Comparison of ENCODE assay signal across 15 mouse cellular contexts in the genomic region with DNA sequence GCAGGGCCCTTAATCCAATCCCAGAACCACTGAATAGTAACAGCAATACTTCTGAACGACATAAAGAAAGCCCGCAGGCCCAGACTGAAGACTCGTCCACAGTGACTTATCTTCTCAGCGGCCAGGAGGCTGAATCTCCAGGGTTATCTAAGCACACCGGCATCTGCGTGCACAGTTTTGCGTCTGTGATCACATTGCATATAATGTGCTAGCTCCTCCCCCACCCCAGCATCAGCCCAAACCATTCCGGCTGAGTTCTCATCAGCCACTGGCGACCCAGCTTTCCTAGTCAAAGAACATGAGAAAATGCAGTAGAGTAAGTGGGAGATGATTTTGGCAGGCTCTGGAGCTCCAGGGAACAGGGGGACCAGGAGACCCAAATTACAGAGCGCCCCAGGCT. TPM values are rescaled to one million over a fixed set of nuclear protein-coding genes. Genes with fewer than 3 reads are reported as not detected.
A peak's percentile ranks its signal among the peaks of the same experiment; 100 is the strongest.
DNase-seq lines count a peak whose midpoint lies in the region; ATAC-seq and TF ChIP-seq lines count a peak whose summit lies in the region.
"Had no signal": no experiment of that assay in that cellular context is flagged by ENCODE, and none has a peak within 500 bp of the region (broad histone marks: within the 10 kb centered on the region; RNA-seq: fewer than 3 reads in every experiment).

No protein-coding gene starts in this region.

- 0 out of 2 replicates have a peak overlapping the region, but pooled peaks have one; percentile 10 for H3K9ac ChIP-seq in forebrain, embryonic 16.5 days (replicated peaks; ENCODE audit: low read depth, low read length)
- H3K9ac ChIP-seq in forebrain, embryonic 13.5 days: no peak overlapping the region
- H3K9ac ChIP-seq in midbrain, embryonic 12.5 days (replicated peaks): no peak overlapping the region
- no peak overlapping the region for H3K9ac ChIP-seq in midbrain, embryonic 11.5 days (ENCODE audit: low read length)
- no peak overlapping the region for H3K9ac ChIP-seq in hindbrain, postnatal 0 days (replicated peaks; ENCODE audit: low read length)
- H3K9ac ChIP-seq in stomach, embryonic 15.5 days: no peak overlapping the region

- H3K4me2 ChIP-seq in forebrain, embryonic 16.5 days (ENCODE audit: low read length): no peak overlapping the region
- H3K4me2 ChIP-seq in forebrain, embryonic 13.5 days: no peak overlapping the region
- H3K4me2 ChIP-seq in midbrain, embryonic 12.5 days (replicated peaks): no peak overlapping the region
- H3K4me2 ChIP-seq in midbrain, embryonic 11.5 days: no peak overlapping the region
- H3K4me2 ChIP-seq in hindbrain, postnatal 0 days (ENCODE audit: low read depth, low read length): no peak overlapping the region
- no peak overlapping the region for H3K4me2 ChIP-seq in stomach, embryonic 15.5 days

- H3K4me3 ChIP-seq in forebrain, embryonic 16.5 days (replicated peaks; ENCODE audit: low read length): no peak overlapping the region
- no peak overlapping the region for H3K4me3 ChIP-seq in forebrain, embryonic 13.5 days
- no peak overlapping the region for H3K4me3 ChIP-seq in midbrain, embryonic 12.5 days
- H3K4me3 ChIP-seq in midbrain, embryonic 11.5 days (ENCODE audit: low read depth, low read length): no peak overlapping the region
- no peak overlapping the region for H3K4me3 ChIP-seq in hindbrain, postnatal 0 days (ENCODE audit: low read length)
- H3K4me3 ChIP-seq in stomach, embryonic 15.5 days (replicated peaks): no peak overlapping the region
- no peak overlapping the region for H3K4me3 ChIP-seq in left cerebral cortex, adult 2 months
- H3K4me3 ChIP-seq: megakaryocyte, embryonic 14.5 days had no signal

- no peak overlapping the region for H3K27ac ChIP-seq in forebrain, embryonic 16.5 days (ENCODE audit: low read length)
- no peak overlapping the region for H3K27ac ChIP-seq in forebrain, embryonic 13.5 days
- 0 out of 2 replicates have a peak overlapping the region, but pooled peaks have one; percentile 25 for H3K27ac ChIP-seq in midbrain, embryonic 12.5 days (replicated peaks)
- H3K27ac ChIP-seq in midbrain, embryonic 11.5 days (ENCODE audit: low read depth, low read length): no peak overlapping the region
- H3K27ac ChIP-seq in hindbrain, postnatal 0 days: peak overlapping the region; percentile 36; the same call in 1 of the 2 replicates
- H3K27ac ChIP-seq in stomach, embryonic 15.5 days: peak overlapping the region; percentile 79; the same call in 1 of the 2 replicates
- H3K27ac ChIP-seq in left cerebral cortex, adult 2 months: no peak overlapping the region; the same call in 1 of the 2 replicates

- ATAC-seq in forebrain, embryonic 16.5 days: no peak
- no peak for ATAC-seq in forebrain, embryonic 13.5 days
- ATAC-seq in midbrain, embryonic 12.5 days (ENCODE audit: low FRiP score, low read depth): no peak
- no peak for ATAC-seq in midbrain, embryonic 11.5 days (ENCODE audit: low FRiP score)
- no peak for ATAC-seq in hindbrain, postnatal 0 days
- ATAC-seq in stomach, embryonic 15.5 days (ENCODE audit: insufficient read depth, low FRiP score, low read depth): no peak
- ATAC-seq: intestine, embryonic 16.5 days had no signal

- no peak for TF ChIP-seq CTCF in hindbrain, postnatal 0 days (IDR thresholded peaks at IDR 0.05; ENCODE audit: low read depth)
- TF ChIP-seq CTCF in left cerebral cortex, adult 2 months (IDR thresholded peaks at IDR 0.05): no peak

- H3K4me1 ChIP-seq in forebrain, embryonic 16.5 days (replicated peaks; ENCODE audit: control insufficient read depth, insufficient read depth, low read length): peaks cover 53% of the 10 kb centered on the region
- H3K4me1 ChIP-seq in forebrain, embryonic 13.5 days: peaks cover 78% of the 10 kb centered on the region
- peaks cover 86% of the 10 kb centered on the region for H3K4me1 ChIP-seq in midbrain, embryonic 12.5 days
- H3K4me1 ChIP-seq in midbrain, embryonic 11.5 days (ENCODE audit: control insufficient read depth, insufficient read depth, low read length): peaks cover 76% of the 10 kb centered on the region
- peaks cover 40% of the 10 kb centered on the region for H3K4me1 ChIP-seq in hindbrain, postnatal 0 days (ENCODE audit: insufficient read depth, low read length)
- peaks cover 87% of the 10 kb centered on the region for H3K4me1 ChIP-seq in stomach, embryonic 15.5 days

- no peaks in the 10 kb centered on the region for H3K9me3 ChIP-seq in forebrain, embryonic 16.5 days (ENCODE audit: control insufficient read depth, low read length)
- no peaks in the 10 kb centered on the region for H3K9me3 ChIP-seq in forebrain, embryonic 13.5 days (replicated peaks)
- H3K9me3 ChIP-seq in midbrain, embryonic 12.5 days: no peaks in the 10 kb centered on the region
- H3K9me3 ChIP-seq in midbrain, embryonic 11.5 days (ENCODE audit: control insufficient read depth, low read length): no peaks in the 10 kb centered on the region
- H3K9me3 ChIP-seq in hindbrain, postnatal 0 days (ENCODE audit: low read length): no peaks in the 10 kb centered on the region
- H3K9me3 ChIP-seq in stomach, embryonic 15.5 days: no peaks in the 10 kb centered on the region

- WGBS in forebrain, embryonic 16.5 days: 80% methylated on average over 10 of the region's 10 CpGs
- WGBS in forebrain, embryonic 13.5 days: 75% methylated on average over 10 of the region's 10 CpGs
- 60% methylated on average over 10 of the region's 10 CpGs for WGBS in midbrain, embryonic 12.5 days
- WGBS in midbrain, embryonic 11.5 days: 75% methylated on average over 10 of the region's 10 CpGs
- 64% methylated on average over 10 of the region's 10 CpGs for WGBS in hindbrain, postnatal 0 days
- 71% methylated on average over 10 of the region's 10 CpGs for WGBS in stomach, embryonic 15.5 days

- intact Hi-C loops in left cerebral cortex, adult 2 months (cut with DNase I): no loop called here

- no peaks in the 10 kb centered on the region for H3K36me3 ChIP-seq in forebrain, embryonic 16.5 days (ENCODE audit: control insufficient read depth, insufficient read depth)
- H3K36me3 ChIP-seq in forebrain, embryonic 13.5 days (ENCODE audit: poor library complexity, severe bottlenecking): peaks cover 5% of the 10 kb centered on the region; the same call in 1 of the 2 replicates
- H3K36me3 ChIP-seq in midbrain, embryonic 12.5 days: no peaks in the 10 kb centered on the region; the same call in 1 of the 2 replicates
- no peaks in the 10 kb centered on the region for H3K36me3 ChIP-seq in midbrain, embryonic 11.5 days (ENCODE audit: control insufficient read depth, insufficient read depth, low read length)
- H3K36me3 ChIP-seq in hindbrain, postnatal 0 days (ENCODE audit: insufficient read depth, low read length): no peaks in the 10 kb centered on the region
- no peaks in the 10 kb centered on the region for H3K36me3 ChIP-seq in stomach, embryonic 15.5 days

- no peaks in the 10 kb centered on the region for H3K27me3 ChIP-seq in forebrain, embryonic 16.5 days (replicated peaks; ENCODE audit: control insufficient read depth, insufficient read depth, low read length)
- H3K27me3 ChIP-seq in forebrain, embryonic 13.5 days: no peaks in the 10 kb centered on the region
- H3K27me3 ChIP-seq in midbrain, embryonic 12.5 days: 0 out of 2 replicates have a peak, but pooled peaks cover 3% of the 10 kb centered on the region
- no peaks in the 10 kb centered on the region for H3K27me3 ChIP-seq in midbrain, embryonic 11.5 days (ENCODE audit: control insufficient read depth, insufficient read depth, low read length)
- no peaks in the 10 kb centered on the region for H3K27me3 ChIP-seq in hindbrain, postnatal 0 days (ENCODE audit: insufficient read depth, low read length)
- H3K27me3 ChIP-seq in stomach, embryonic 15.5 days (replicated peaks): no peaks in the 10 kb centered on the region

- no peak for DNase-seq in midbrain, embryonic 11.5 days (ENCODE audit: low spot score, missing footprints)
- no peak for DNase-seq in hindbrain, postnatal 0 days (ENCODE audit: low spot score)
- DNase-seq in left cerebral cortex, adult 2 months (ENCODE audit: extremely low spot score in 1 of 2, low spot score in 2 of 2): no peak
- no peak for DNase-seq in frontal cortex, postnatal 10 days (ENCODE audit: low spot score in 2 of 2)
- DNase-seq: cerebellum, adult 11 months; heart, adult 18-20 months; heart, postnatal 10 days; kidney, postnatal 4 days; lung, adult 2 months had no signal

RNA-seq across cellular contexts. Expression of a gene that starts 11.3 kb away (rescaled TPM):
- 119 and 147 TPM in 2 replicates for polyA plus RNA-seq in forebrain, embryonic 16.5 days (2015; fragmentation: Nextera tagmentation; extraction: Ambion mirVana)
- polyA plus RNA-seq in forebrain, embryonic 13.5 days (2015; fragmentation: Nextera tagmentation; extraction: Ambion mirVana): 92.3 and 99.6 TPM in 2 replicates
- polyA plus RNA-seq in midbrain, embryonic 12.5 days (2016; fragmentation: Nextera tagmentation; extraction: Ambion mirVana): 93.4 and 131 TPM in 2 replicates
- 411 and 445 TPM in 2 replicates for polyA plus RNA-seq in midbrain, embryonic 11.5 days (2014; fragmentation: Nextera tagmentation; extraction: Ambion mirVana)
- 263 and 269 TPM in 2 replicates for total RNA-seq in hindbrain, postnatal 0 days (2014; rRNA removed)
- polyA plus RNA-seq in hindbrain, postnatal 0 days (2015; fragmentation: Nextera tagmentation; extraction: Ambion mirVana): 85.4 and 87.8 TPM in 2 replicates
- 119 and 135 TPM in 2 replicates for polyA plus RNA-seq in stomach, embryonic 15.5 days (2015; fragmentation: Nextera tagmentation; extraction: Ambion mirVana)
- 10 to 100 TPM; 60.1 to 61.4 TPM for total RNA-seq in left cerebral cortex, adult 2 months (2021)

RNA-seq across cellular contexts. Expression of a gene that starts 33.1 kb away (rescaled TPM):
- polyA plus RNA-seq in forebrain, embryonic 16.5 days (2015; fragmentation: Nextera tagmentation; extraction: Ambion mirVana): 15.2 and 19.1 TPM in 2 replicates
- polyA plus RNA-seq in forebrain, embryonic 13.5 days (2015; fragmentation: Nextera tagmentation; extraction: Ambion mirVana): 10.8 and 12.6 TPM in 2 replicates
- polyA plus RNA-seq in midbrain, embryonic 12.5 days (2016; fragmentation: Nextera tagmentation; extraction: Ambion mirVana): 13.1 and 14.7 TPM in 2 replicates
- polyA plus RNA-seq in midbrain, embryonic 11.5 days (2014; fragmentation: Nextera tagmentation; extraction: Ambion mirVana): 8.2 and 10.2 TPM in 2 replicates
- total RNA-seq in hindbrain, postnatal 0 days (2014; rRNA removed): 36.6 and 37.3 TPM in 2 replicates
- 20.6 and 22.0 TPM in 2 replicates for polyA plus RNA-seq in hindbrain, postnatal 0 days (2015; fragmentation: Nextera tagmentation; extraction: Ambion mirVana)
- 12.3 and 12.8 TPM in 2 replicates for polyA plus RNA-seq in stomach, embryonic 15.5 days (2015; fragmentation: Nextera tagmentation; extraction: Ambion mirVana)
- 1 to 10 TPM; 7.2 to 8.9 TPM for total RNA-seq in left cerebral cortex, adult 2 months (2021)

RNA-seq across cellular contexts. Expression of a gene that starts 50.8 kb away (rescaled TPM):
- 15.3 and 16.1 TPM in 2 replicates for polyA plus RNA-seq in forebrain, embryonic 16.5 days (2015; fragmentation: Nextera tagmentation; extraction: Ambion mirVana)
- polyA plus RNA-seq in forebrain, embryonic 13.5 days (2015; fragmentation: Nextera tagmentation; extraction: Ambion mirVana): 11.6 and 14.4 TPM in 2 replicates
- polyA plus RNA-seq in midbrain, embryonic 12.5 days (2016; fragmentation: Nextera tagmentation; extraction: Ambion mirVana): 10.3 and 13.3 TPM in 2 replicates
- 6.8 and 7.1 TPM in 2 replicates for polyA plus RNA-seq in midbrain, embryonic 11.5 days (2014; fragmentation: Nextera tagmentation; extraction: Ambion mirVana)
- 20.2 and 21.2 TPM in 2 replicates for total RNA-seq in hindbrain, postnatal 0 days (2014; rRNA removed)
- polyA plus RNA-seq in hindbrain, postnatal 0 days (2015; fragmentation: Nextera tagmentation; extraction: Ambion mirVana): 7.4 and 8.4 TPM in 2 replicates
- 12.9 and 13.8 TPM in 2 replicates for polyA plus RNA-seq in stomach, embryonic 15.5 days (2015; fragmentation: Nextera tagmentation; extraction: Ambion mirVana)
- 10 to 100 TPM; 13.6 to 13.7 TPM for total RNA-seq in left cerebral cortex, adult 2 months (2021)

Comparison
In these comparisons a context has a peak if more than half of its experiments do, and no peak if none do; other contexts are left out.
1. H3K27ac ChIP-seq: peak in midbrain, embryonic 12.5 days (single experiment), hindbrain, postnatal 0 days (single experiment) and stomach, embryonic 15.5 days (single experiment); none in forebrain, embryonic 16.5 days (single experiment), forebrain, embryonic 13.5 days (single experiment), midbrain, embryonic 11.5 days (single experiment) and left cerebral cortex, adult 2 months (single experiment).